Mouse (Mus musculus): ENCODE data around the gene Gm12695. TPM values are rescaled to one million over a fixed set of nuclear protein-coding genes. Genes with fewer than 3 reads are reported as not detected.

Gm12695 gene
- polyA plus RNA-seq, 1 experiment from 2014 or later = not detected

- WGBS = 72% methylated on average over 2 of the region's 2 CpGs
These were observed 97.6 kb downstream of the Gm12695 start for GRCm38 (mm10) chr4:96687358-96687803.

GRCm38 (mm10) chr4:96683474-96683873, 101.5 kb downstream of the Gm12695 start:
- Histone ChIP-seq H3K9me3 (ENCODE audit: control insufficient read depth, low read length) (no peaks in the 10 kb centered on the region), H3K36me3 (ENCODE audit: control insufficient read depth, insufficient read depth, low read length) (no peaks in the 10 kb centered on the region), H3K4me2 (replicated peaks; ENCODE audit: low read depth) (no peak overlapping the region), H3K9ac (ENCODE audit: low read length) (no peak overlapping the region), H3K27me3 (ENCODE audit: control insufficient read depth, insufficient read depth, low read length) (no peaks in the 10 kb centered on the region), H3K4me3 (ENCODE audit: low read depth, low read length) (no peak overlapping the region), H3K4me1 (replicated peaks; ENCODE audit: control insufficient read depth, insufficient read depth) (no peaks in the 10 kb centered on the region), H3K27ac (replicated peaks) (no peak overlapping the region)
- 38% methylated on average over 2 of the region's 2 CpGs for WGBS
- ATAC-seq (ENCODE audit: low FRiP score, low TSS enrichment) = no peak; the same call in 1 of the 2 replicates
- TF ChIP-seq EP300 (optimal IDR thresholded peaks at IDR 0.05) (no peak), CTCF (IDR thresholded peaks at IDR 0.05; ENCODE audit: low read depth) (peak; percentile 84)
- DNase-seq (ENCODE audit: low spot score) = no peak

More at GRCm38 (mm10) chr4:96687358-96687803, 97.6 kb downstream of the Gm12695 start:
- Histone ChIP-seq H3K4me1 (replicated peaks; ENCODE audit: control insufficient read depth, insufficient read depth) (no peaks in the 10 kb centered on the region), H3K4me2 (replicated peaks; ENCODE audit: low read depth) (no peak overlapping the region), H3K9me3 (ENCODE audit: control insufficient read depth, low read length) (no peaks in the 10 kb centered on the region), H3K9ac (ENCODE audit: low read length) (no peak overlapping the region), H3K36me3 (ENCODE audit: control insufficient read depth, insufficient read depth, low read length) (no peaks in the 10 kb centered on the region), H3K27me3 (ENCODE audit: control insufficient read depth, insufficient read depth, low read length) (no peaks in the 10 kb centered on the region), H3K27ac (replicated peaks) (no peak overlapping the region), H3K4me3 (ENCODE audit: low read depth, low read length) (no peak overlapping the region)
- TF ChIP-seq CTCF (IDR thresholded peaks at IDR 0.05; ENCODE audit: low read depth) = no peak
- no peak for TF ChIP-seq EP300 (optimal IDR thresholded peaks at IDR 0.05)
- no peak for DNase-seq (ENCODE audit: low spot score)
- ATAC-seq (ENCODE audit: low FRiP score, low TSS enrichment) = no peak

- no peak overlapping the region for H3K27ac ChIP-seq (replicated peaks)
- H3K27me3 ChIP-seq (ENCODE audit: control insufficient read depth, insufficient read depth, low read length) = no peaks in the 10 kb centered on the region
- no peak overlapping the region for H3K4me2 ChIP-seq (replicated peaks; ENCODE audit: low read depth)
- H3K9ac ChIP-seq (ENCODE audit: low read length) = no peak overlapping the region
- DNase-seq (ENCODE audit: low spot score) = no peak
- no peaks in the 10 kb centered on the region for H3K36me3 ChIP-seq (ENCODE audit: control insufficient read depth, insufficient read depth, low read length)
- no peak overlapping the region for H3K4me3 ChIP-seq (ENCODE audit: low read depth, low read length)
- ATAC-seq (ENCODE audit: low FRiP score, low TSS enrichment) = no peak
- TF ChIP-seq EP300 (optimal IDR thresholded peaks at IDR 0.05) = no peak
- H3K9me3 ChIP-seq (ENCODE audit: control insufficient read depth, low read length) = no peaks in the 10 kb centered on the region
- no peaks in the 10 kb centered on the region for H3K4me1 ChIP-seq (replicated peaks; ENCODE audit: control insufficient read depth, insufficient read depth)
These were observed 104.0 kb downstream of the Gm12695 start for GRCm38 (mm10) chr4:96680966-96681365.

GRCm38 (mm10) chr4:96680233-96680632, 104.8 kb downstream of the Gm12695 start:
- DNase-seq (ENCODE audit: low spot score) (peak; percentile 37), ATAC-seq (ENCODE audit: low FRiP score, low TSS enrichment) (no peak)
- 20% methylated on average over 1 of the region's 1 CpGs for WGBS

More at GRCm38 (mm10) chr4:96680233-96680632, 104.8 kb downstream of the Gm12695 start:
- Histone ChIP-seq H3K27ac (replicated peaks) (no peak overlapping the region), H3K27me3 (ENCODE audit: control insufficient read depth, insufficient read depth, low read length) (no peaks in the 10 kb centered on the region), H3K4me1 (replicated peaks; ENCODE audit: control insufficient read depth, insufficient read depth) (no peaks in the 10 kb centered on the region), H3K9me3 (ENCODE audit: control insufficient read depth, low read length) (no peaks in the 10 kb centered on the region), H3K9ac (ENCODE audit: low read length) (no peak overlapping the region), H3K4me3 (ENCODE audit: low read depth, low read length) (no peak overlapping the region), H3K36me3 (ENCODE audit: control insufficient read depth, insufficient read depth, low read length) (no peaks in the 10 kb centered on the region), H3K4me2 (replicated peaks; ENCODE audit: low read depth) (no peak overlapping the region)
- TF ChIP-seq EP300 (optimal IDR thresholded peaks at IDR 0.05) (no peak), CTCF (IDR thresholded peaks at IDR 0.05; ENCODE audit: low read depth) (peak; percentile 72)

Other genes with a start within 250 kb of the Gm12695 start
- gene Cyp2j6, start 231.5 kb downstream of the Gm12695 start, polyA plus RNA-seq (2015; fragmentation: Nextera tagmentation; extraction: Ambion mirVana) = 21.5 and 23.0 TPM in 2 replicates
- 5.4 and 6.0 TPM in 2 replicates for gene Cyp2j9, start 193.6 kb downstream of the Gm12695 start, polyA plus RNA-seq (2015; fragmentation: Nextera tagmentation; extraction: Ambion mirVana)
- 0.04 and 0.05 TPM in 2 replicates for gene Cyp2j5, start 121.0 kb downstream of the Gm12695 start, polyA plus RNA-seq (2015; fragmentation: Nextera tagmentation; extraction: Ambion mirVana)

Data from stomach, postnatal 0 days (tissue).